Mouse (Mus musculus) CH12.LX (cell line): ENCODE data around the gene Nt5c1a. TPM values are rescaled to one million over a fixed set of nuclear protein-coding genes. Genes with fewer than 3 reads are reported as not detected.
A peak's percentile ranks its signal among the peaks of the same experiment; 100 is the strongest.

Experiments used
- DNase-seq: peaks from one replicate; pipeline ENCODE4 v3.0.0-alpha.2; 2013; ENCODE audit errors: extremely low read depth
- H3K27ac ChIP-seq: 2 replicates; pipeline ENCODE4 v1.5.1; 2012; ENCODE audit warnings: low read depth, mild to moderate bottlenecking, control low read depth, moderate library complexity; ENCODE audit not compliant: insufficient read depth
- H3K27me3 ChIP-seq: replicated peaks from 2 replicates; pipeline ENCODE3; 2012; ENCODE audit warnings: inconsistent platforms
- H3K36me3 ChIP-seq, 2 experiments: replicated peaks in 1 of 2; 2 replicates each; pipeline versions ENCODE3 to v1.6.1; 2012; ENCODE audit warnings: inconsistent platforms in 1 of 2, low read length in 1 of 2, mild to moderate bottlenecking in 1 of 2, mixed read lengths in 1 of 2, moderate library complexity in 1 of 2; ENCODE audit not compliant: control insufficient read depth in 1 of 2, insufficient read depth in 1 of 2
- H3K4me1 ChIP-seq, 2 experiments: 2 replicates each; pipeline ENCODE4 v1.6.1; 2012; ENCODE audit warnings: inconsistent platforms in 1 of 2, moderate library complexity in 1 of 2; ENCODE audit not compliant: insufficient read depth in 2 of 2, control insufficient read depth in 1 of 2
- H3K4me2 ChIP-seq: 2 replicates; pipeline ENCODE4 v1.6.1; 2012; ENCODE audit warnings: low read depth, mild to moderate bottlenecking, control low read depth; ENCODE audit not compliant: poor library complexity, insufficient read depth, severe bottlenecking
- H3K4me3 ChIP-seq, 3 experiments: fragments of 150-350 bp in 1 of 3; sonication (generic) in 1 of 3; replicated peaks in 1 of 3; 2 replicates each; pipeline versions ENCODE3 to v1.5.1; 2011 to 2012; ENCODE audit warnings: low read depth in 2 of 3, low read length in 2 of 3, mild to moderate bottlenecking in 2 of 3, moderate library complexity in 2 of 3, control low read depth in 1 of 3, improper control_type of control experiment in 1 of 3, inconsistent platforms in 1 of 3, mixed read lengths in 1 of 3; ENCODE audit not compliant: poor library complexity in 1 of 3
- H3K79me2 ChIP-seq: replicated peaks from 2 replicates; pipeline ENCODE4 v1.6.1; 2012; ENCODE audit warnings: mild to moderate bottlenecking, moderate library complexity; ENCODE audit not compliant: control insufficient read depth, poor library complexity, insufficient read depth, severe bottlenecking; ENCODE audit errors: extremely low read depth
- H3K9ac ChIP-seq: 2 replicates; pipeline ENCODE4 v1.6.1; 2012; ENCODE audit warnings: low read depth, mild to moderate bottlenecking, control low read depth, moderate library complexity; ENCODE audit not compliant: insufficient read depth
- H3K9me3 ChIP-seq: replicated peaks from 2 replicates; pipeline ENCODE3; 2012; ENCODE audit warnings: low read length, inconsistent platforms, mixed read lengths
- BHLHE40 ChIP-seq: IDR thresholded peaks from 2 replicates; pipeline ENCODE4 v1.6.1; 2011; ENCODE audit warnings: mild to moderate bottlenecking, low read depth, low read length, improper control_type of control experiment
- CTCF ChIP-seq, 2 experiments: IDR thresholded peaks in 1 of 2; conservative IDR thresholded peaks in 1 of 2; 2 replicates each; pipeline ENCODE4 v1.5.1; 2011 to 2012; ENCODE audit warnings: low read depth in 2 of 2, low read length in 2 of 2, improper control_type of control experiment in 1 of 2, inconsistent platforms in 1 of 2, mild to moderate bottlenecking in 1 of 2, moderate library complexity in 1 of 2
- E2F4 ChIP-seq: IDR thresholded peaks from 2 replicates; pipeline ENCODE4 v1.6.1; 2011; ENCODE audit warnings: low read depth, low read length, improper control_type of control experiment; ENCODE audit not compliant: insufficient replicate concordance
- ELF1 ChIP-seq: IDR thresholded peaks from 2 replicates; pipeline ENCODE4 v1.6.1; 2014; ENCODE audit warnings: low read depth, mild to moderate bottlenecking, inconsistent platforms, low read length, improper control_type of control experiment
- EP300 ChIP-seq: IDR thresholded peaks from 2 replicates; pipeline ENCODE4 v1.6.1; 2011; ENCODE audit warnings: low read length, improper control_type of control experiment
- ETS1 ChIP-seq: conservative IDR thresholded peaks from 2 replicates; pipeline ENCODE4 v1.6.1; 2012; ENCODE audit warnings: low read depth, mild to moderate bottlenecking, inconsistent platforms, low read length, improper control_type of control experiment, moderate library complexity
- HCFC1 ChIP-seq: IDR thresholded peaks from 2 replicates; pipeline ENCODE4 v1.6.1; 2012; ENCODE audit warnings: low read depth, mild to moderate bottlenecking, inconsistent platforms, low read length, improper control_type of control experiment
- IRF4 ChIP-seq: IDR thresholded peaks from 2 replicates; pipeline ENCODE4 v1.6.1; 2014; ENCODE audit warnings: low read depth, mild to moderate bottlenecking, inconsistent platforms, low read length, improper control_type of control experiment
- JUN ChIP-seq: IDR thresholded peaks from 2 replicates; pipeline ENCODE4 v1.6.1; 2011; ENCODE audit warnings: low read depth, mild to moderate bottlenecking, low read length, improper control_type of control experiment, moderate library complexity; ENCODE audit not compliant: insufficient read depth
- JUND ChIP-seq: conservative IDR thresholded peaks from 2 replicates; pipeline ENCODE4 v1.6.1; 2011; ENCODE audit warnings: low read depth, low read length, improper control_type of control experiment
- KAT2A ChIP-seq: IDR thresholded peaks from 2 replicates; pipeline ENCODE4 v1.6.1; 2012; ENCODE audit warnings: low read length, improper control_type of control experiment, inconsistent platforms; ENCODE audit not compliant: insufficient replicate concordance
- MAFK ChIP-seq: IDR thresholded peaks from 2 replicates; pipeline ENCODE4 v1.6.1; 2011; ENCODE audit warnings: low read length, improper control_type of control experiment; ENCODE audit not compliant: insufficient replicate concordance
- MAX ChIP-seq: IDR thresholded peaks from 2 replicates; pipeline ENCODE4 v1.6.1; 2011; ENCODE audit warnings: low read length, improper control_type of control experiment
- MAZ ChIP-seq: IDR thresholded peaks from 2 replicates; pipeline ENCODE4 v1.6.1; 2012; ENCODE audit warnings: low read depth, mild to moderate bottlenecking, inconsistent platforms, low read length, improper control_type of control experiment, moderate library complexity
- MEF2A ChIP-seq: IDR thresholded peaks from 2 replicates; pipeline ENCODE4 v1.6.1; 2014; ENCODE audit warnings: low read depth, mild to moderate bottlenecking, inconsistent platforms, low read length, improper control_type of control experiment, borderline replicate concordance
- NELFE ChIP-seq: IDR thresholded peaks from 2 replicates; pipeline ENCODE4 v1.6.1; 2011; ENCODE audit warnings: low read depth, low read length, improper control_type of control experiment
- PAX5 ChIP-seq: IDR thresholded peaks from 2 replicates; pipeline ENCODE4 v1.6.1; 2012; ENCODE audit warnings: low read length, inconsistent platforms, mixed read lengths
- POLR2A ChIP-seq: IDR thresholded peaks from 2 replicates; pipeline ENCODE4 v1.6.1; 2011; ENCODE audit warnings: low read depth, mild to moderate bottlenecking, improper control_type of control experiment, low read length
- POLR2AphosphoS2 ChIP-seq: IDR thresholded peaks from 2 replicates; pipeline ENCODE4 v1.6.1; 2011; ENCODE audit warnings: low read depth, low read length, improper control_type of control experiment
- RAD21 ChIP-seq: IDR thresholded peaks from 2 replicates; pipeline ENCODE4 v1.6.1; 2011; ENCODE audit warnings: low read depth, mild to moderate bottlenecking, low read length, improper control_type of control experiment, moderate library complexity
- RCOR1 ChIP-seq: conservative IDR thresholded peaks from 2 replicates; pipeline ENCODE4 v1.6.1; 2012; ENCODE audit warnings: low read depth, mild to moderate bottlenecking, inconsistent platforms, low read length, improper control_type of control experiment
- SIN3A ChIP-seq: IDR thresholded peaks from 2 replicates; pipeline ENCODE4 v1.6.1; 2012; ENCODE audit warnings: low read length, improper control_type of control experiment, inconsistent platforms
- SMC3 ChIP-seq: IDR thresholded peaks from 2 replicates; pipeline ENCODE4 v1.6.1; 2011; ENCODE audit warnings: low read depth, low read length, improper control_type of control experiment
- TCF12 ChIP-seq: IDR thresholded peaks from 2 replicates; pipeline ENCODE4 v1.6.1; 2014; ENCODE audit warnings: low read depth, mild to moderate bottlenecking, inconsistent platforms, low read length, improper control_type of control experiment
- UBTF ChIP-seq: IDR thresholded peaks from 2 replicates; pipeline ENCODE4 v1.6.1; 2012; ENCODE audit warnings: low read depth, mild to moderate bottlenecking, inconsistent platforms, low read length, improper control_type of control experiment, moderate library complexity
- USF1 ChIP-seq: IDR thresholded peaks from 2 replicates; pipeline ENCODE4 v1.6.1; 2014; ENCODE audit warnings: low read depth, mild to moderate bottlenecking, inconsistent platforms, low read length, improper control_type of control experiment
- USF2 ChIP-seq: conservative IDR thresholded peaks from 2 replicates; pipeline ENCODE4 v1.6.1; 2011; ENCODE audit warnings: low read depth, low read length, improper control_type of control experiment
- ZC3H11A ChIP-seq: IDR thresholded peaks from 2 replicates; pipeline ENCODE4 v1.6.1; 2012; ENCODE audit warnings: low read depth, mild to moderate bottlenecking, inconsistent platforms, low read length, improper control_type of control experiment
- ZKSCAN1 ChIP-seq: IDR thresholded peaks from 2 replicates; pipeline ENCODE4 v1.6.1; 2012; ENCODE audit warnings: low read depth, inconsistent platforms, low read length, improper control_type of control experiment, borderline replicate concordance
- ZMIZ1 ChIP-seq: IDR thresholded peaks from 2 replicates; pipeline ENCODE4 v1.6.1; 2012; ENCODE audit warnings: low read depth, mild to moderate bottlenecking, inconsistent platforms, low read length, improper control_type of control experiment
- ZNF384 ChIP-seq: IDR thresholded peaks from 2 replicates; pipeline ENCODE4 v1.6.1; 2012; ENCODE audit warnings: low read depth, low read length, improper control_type of control experiment, inconsistent platforms
- dilution Hi-C: fragments of 300-500 bp; cut with MboI; formaldehyde crosslinking; loops from 2 replicates; pipeline ENCODE4 v1.14.3; 2020; ENCODE audit warnings: low sequenced_read_pairs; ENCODE audit not compliant: extremely low pct_unique_long_range_greater_than_20kb, extremely low pct_ligation_motif_present
- in situ Hi-C: fragments of 300-500 bp; cut with MboI; formaldehyde crosslinking; loops from 3 replicates; pipeline ENCODE4 v1.14.3; 2019; ENCODE audit warnings: low sequenced_read_pairs, low pct_ligation_motif_present, low pct_unique_long_range_greater_than_20kb, mixed read lengths
- polyA plus RNA-seq: library from polyadenylated mRNA; unstranded; fragments of >175 nt; gene quantifications from 2 replicates; pipeline ENCODE4 v1.2.1, GENCODE M21; 2012; ENCODE audit warnings: low read depth; ENCODE audit not compliant: insufficient read length
- total RNA-seq, 2 experiments: library from RNA; depleted of rRNA; stranded (reverse); fragments of 300-350 nt in 1 of 2; fragments of >200 nt in 1 of 2; gene quantifications; 2 replicates each; pipeline ENCODE4 v1.2.3; 2012 to 2014

Gene Nt5c1a
- total and polyA plus RNA-seq, 3 experiments: not detected

DNA sequence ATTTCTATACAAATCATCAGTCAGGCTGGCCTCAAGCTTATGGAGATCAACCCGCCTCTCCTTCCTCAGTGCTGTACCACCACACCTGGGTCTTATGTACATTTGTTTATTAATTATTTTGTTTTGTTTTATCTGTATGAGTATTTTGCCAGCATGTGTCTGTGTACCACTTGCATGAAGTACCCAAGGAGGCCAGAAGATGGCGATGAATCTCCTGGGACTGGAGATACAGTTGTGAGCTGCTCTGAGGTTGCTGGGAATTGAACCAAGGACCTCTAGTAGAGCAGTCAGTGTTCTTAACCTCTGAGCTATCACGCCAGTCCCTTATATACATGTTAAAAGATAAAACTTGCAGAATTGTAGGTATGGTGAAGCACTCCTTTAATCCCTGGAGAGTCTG, 22.0 kb downstream of the Nt5c1a start:
- in situ Hi-C loops: loop anchor here (5.0 kb wide), 1 partner anchor 39 kb away; the partner anchor contains the start of gene Pabpc4
- Histone ChIP-seq H3K4me1 (peaks cover 7 to 26% of the 10 kb centered on the region in 2 experiments), H3K36me3 (no peaks in the 10 kb centered on the region)
- TF ChIP-seq UBTF (no peak), ZKSCAN1 (no peak), RAD21 (peak; percentile 48), ZNF384 (no peak), USF1 (no peak), SMC3 (peak; percentile 66), MEF2A (no peak), ZC3H11A (no peak), ELF1 (no peak), HCFC1 (no peak), RCOR1 (no peak), TCF12 (no peak), MAFK (no peak), E2F4 (no peak), CTCF (conservative IDR thresholded peaks at IDR 0.05 in 1 of 2, IDR thresholded peaks at IDR 0.05 in 1 of 2; ENCODE audit: low read depth in 2 of 2, low read length in 2 of 2) (peak; percentile 39 to 67; a peak in 3 of 4 replicates), ZMIZ1 (no peak), KAT2A (no peak), NELFE (no peak)
- TF ChIP-seq, all 38 proteins: peak for 3
- no peak overlapping the region for H3K4me2 ChIP-seq
- H3K9ac ChIP-seq: no peak overlapping the region
- no peak overlapping the region for H3K4me3 ChIP-seq
- peak; percentile 43 for DNase-seq
- no peaks in the 10 kb centered on the region for H3K79me2 ChIP-seq
- no peak overlapping the region for H3K27ac ChIP-seq
- peaks cover 3% of the 10 kb centered on the region for H3K9me3 ChIP-seq
- peaks cover 59% of the 10 kb centered on the region for H3K27me3 ChIP-seq
- dilution Hi-C loops: no loop called here

DNA sequence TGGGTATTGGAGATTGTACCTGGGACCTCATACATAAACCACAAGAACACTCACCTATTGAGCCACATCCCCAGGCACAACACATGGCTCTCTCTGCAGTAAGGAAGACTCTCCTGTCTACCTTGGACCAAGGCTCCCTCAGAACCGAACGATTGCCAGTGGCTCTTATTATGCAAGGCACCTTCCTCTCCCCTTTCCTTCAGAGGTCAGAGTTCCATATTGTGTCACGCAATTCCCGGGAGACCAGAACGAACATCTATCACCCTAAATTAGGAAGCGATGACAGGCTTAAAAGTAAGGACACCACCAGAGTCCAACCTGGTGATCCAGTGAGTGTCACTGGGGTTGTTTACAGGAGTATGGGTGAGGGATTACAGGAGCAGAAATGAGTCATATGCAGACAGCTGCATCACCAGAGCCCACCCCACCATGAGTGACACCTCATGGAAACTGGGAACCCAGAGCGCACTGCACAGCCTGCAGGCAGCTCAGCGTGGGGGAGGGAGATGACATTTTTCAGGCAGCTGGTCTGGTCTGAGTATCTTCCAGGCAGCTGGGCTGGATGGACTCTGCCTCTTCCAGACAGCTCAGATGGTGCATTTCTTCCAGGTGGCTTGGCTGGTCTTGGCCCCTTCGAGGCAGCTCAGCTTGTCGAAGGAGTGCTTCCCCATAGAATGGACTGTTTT, 24.6 kb downstream of the Nt5c1a start:
- Histone ChIP-seq H3K27ac (no peak overlapping the region), H3K9me3 (peaks cover 3% of the 10 kb centered on the region), H3K4me2 (no peak overlapping the region), H3K27me3 (peaks cover 66% of the 10 kb centered on the region), H3K9ac (no peak overlapping the region), H3K79me2 (no peaks in the 10 kb centered on the region), H3K36me3 (no peaks in the 10 kb centered on the region), H3K4me3 (no peak overlapping the region), H3K4me1 (peaks cover 11 to 32% of the 10 kb centered on the region in 2 experiments)
- dilution Hi-C loops (no loop called here), in situ Hi-C loops (no loop called here)
- DNase-seq: peak; percentile 38
- peak; percentile 66 for TF ChIP-seq IRF4
- peak; percentile 76 for TF ChIP-seq TCF12
- TF ChIP-seq PAX5: no peak
- no peak for TF ChIP-seq NELFE
- TF ChIP-seq ETS1: peak; percentile 62
- TF ChIP-seq RCOR1: no peak
- no peak for TF ChIP-seq UBTF
- TF ChIP-seq JUN: peak; percentile 41
- no peak for TF ChIP-seq SIN3A
- TF ChIP-seq USF2: no peak
- no peak for TF ChIP-seq POLR2AphosphoS2
- no peak for TF ChIP-seq ZC3H11A
- peak; percentile 25; the same call in 1 of the 2 replicates for TF ChIP-seq EP300
- TF ChIP-seq E2F4: no peak
- no peak for TF ChIP-seq MAFK
- no peak for TF ChIP-seq MAZ
- TF ChIP-seq MAX: no peak
- no peak for TF ChIP-seq JUND
- TF ChIP-seq CTCF (conservative IDR thresholded peaks at IDR 0.05 in 1 of 2, IDR thresholded peaks at IDR 0.05 in 1 of 2; ENCODE audit: low read depth in 2 of 2, low read length in 2 of 2): no peak
- no peak for TF ChIP-seq POLR2A
- no peak for TF ChIP-seq USF1
- 0 out of 2 replicates have a peak, but pooled peaks have one; percentile 37 for TF ChIP-seq BHLHE40
- no peak for TF ChIP-seq KAT2A
